Mouse (Mus musculus) erythroid progenitor cell, adult 5-6 weeks (primary cell): ENCODE measurements around the gene Stip1. TPM values are rescaled to one million over a fixed set of nuclear protein-coding genes. Genes with fewer than 3 reads are reported as not detected.
"Not testable (repeated sequence)": the region's sequence is repeated elsewhere in the genome, so short reads cannot be mapped to it uniquely, and the experiment has no call there.

ENCODE experiments used
- ATAC-seq: replicated peaks from 2 replicates; pipeline ENCODE4 v1.8.0; 2016; ENCODE audit warnings: moderate number of reproducible peaks, mild to moderate bottlenecking, moderate TSS enrichment, inconsistent platforms; ENCODE audit not compliant: poor library complexity, low FRiP score, severe bottlenecking
- total RNA-seq, 2 experiments: library from RNA; stranded (forward) in 1 of 2; stranded (reverse) in 1 of 2; fragments of 150-400 nt in 1 of 2; fragments of 186-747, 209-891 nt in 1 of 2; gene quantifications; 2 replicates each; pipeline versions ENCODE4 v1.2.3 to v1.2.4; 2015 to 2017; ENCODE audit warnings: low replicate concordance in 2 of 2

Stip1 gene
- total RNA-seq, 2 experiments from 2014 or later = 59.5 to 60.8 TPM

GRCm38 (mm10) chr19:7066034-7066827, 26.5 kb upstream of the Stip1 start:
- ATAC-seq = no peak

GRCm38 (mm10) chr19:7064571-7064970, 24.8 kb upstream of the Stip1 start:
- ATAC-seq = peak; percentile 68

GRCm38 (mm10) chr19:7062916-7063315, 23.1 kb upstream of the Stip1 start:
- no peak for ATAC-seq

- ATAC-seq = no peak
Measured at GRCm38 (mm10) chr19:7062110-7062509, 22.3 kb upstream of the Stip1 start.

- ATAC-seq = no peak
Measured at GRCm38 (mm10) chr19:7058541-7058940, 18.8 kb upstream of the Stip1 start.

GRCm38 (mm10) chr19:7057722-7058207, 18.0 kb upstream of the Stip1 start:
- peak; percentile 80 for ATAC-seq

GRCm38 (mm10) chr19:7057126-7057721, 17.5 kb upstream of the Stip1 start:
- ATAC-seq = no peak

- peak; percentile 71 for ATAC-seq
Measured at GRCm38 (mm10) chr19:7056248-7057087, 16.7 kb upstream of the Stip1 start, which contains the start of gene Macrod1. Gene Macrod1, plus strand, starts transcription at chr19:7056810.

- ATAC-seq = no peak
Measured at GRCm38 (mm10) chr19:7055173-7055572, 15.4 kb upstream of the Stip1 start.

GRCm38 (mm10) chr19:7054772-7055171, 15.0 kb upstream of the Stip1 start:
- no peak for ATAC-seq

- ATAC-seq = not testable (repeated sequence)
Measured at GRCm38 (mm10) chr19:7053382-7053781, 13.6 kb upstream of the Stip1 start.

GRCm38 (mm10) chr19:7044706-7045105, 4.9 kb upstream of the Stip1 start:
- ATAC-seq = no peak

- ATAC-seq = no peak
Measured at GRCm38 (mm10) chr19:7044279-7044678, 4.5 kb upstream of the Stip1 start.

- no peak for ATAC-seq
Measured at GRCm38 (mm10) chr19:7041171-7041570, 1.4 kb upstream of the Stip1 start.

GRCm38 (mm10) chr19:7040637-7041130, 917 bp upstream of the Stip1 start:
- peak; percentile 33 for ATAC-seq

GRCm38 (mm10) chr19:7039088-7039720, 563 bp downstream of the Stip1 start:
- 0 out of 2 replicates have a peak, but pooled peaks have one; percentile 15 for ATAC-seq

- no peak for ATAC-seq
Measured at GRCm38 (mm10) chr19:7034006-7034405, 5.8 kb downstream of the Stip1 start.

- ATAC-seq = no peak
Measured at GRCm38 (mm10) chr19:7029531-7029930, 10.2 kb downstream of the Stip1 start.

- peak; percentile 59; the same call in 1 of the 2 replicates for ATAC-seq
Measured at GRCm38 (mm10) chr19:7020224-7020641, 19.5 kb downstream of the Stip1 start.
